Mouse (Mus musculus) adrenal gland, postnatal 14 days (tissue): ENCODE measurements around the gene Atrnl1. TPM values are rescaled to one million over a fixed set of nuclear protein-coding genes. Genes with fewer than 3 reads are reported as not detected.

Experiments
- DNase-seq: peaks from one replicate; pipeline ENCODE4 v3.0.0; 2021; ENCODE audit warnings: mixed read lengths
- long read RNA-seq, 2 experiments: library from polyadenylated mRNA; stranded (forward); transcript quantifications; one replicate each; pipeline ENCODE4 v2.0.0; 2021
- total RNA-seq: library from RNA; stranded (reverse); gene quantifications from 2 replicates; pipeline ENCODE4 v1.2.3, GENCODE M21; 2021

Atrnl1 gene
- 28.2 and 29.0 TPM in 2 replicates for total RNA-seq
- long read RNA-seq, experiment 1, partial matches to known transcripts: 3 of 5 reads
- long read RNA-seq, experiment 1, other reads (novel, unspliced or antisense): 2 of 5 reads
- long read RNA-seq, experiment 2, full-length matches to known transcripts: 2 of 5 reads
- long read RNA-seq, experiment 2, partial matches to known transcripts: 0 of 5 reads
- long read RNA-seq, experiment 2, other reads (novel, unspliced or antisense): 3 of 5 reads

DNA sequence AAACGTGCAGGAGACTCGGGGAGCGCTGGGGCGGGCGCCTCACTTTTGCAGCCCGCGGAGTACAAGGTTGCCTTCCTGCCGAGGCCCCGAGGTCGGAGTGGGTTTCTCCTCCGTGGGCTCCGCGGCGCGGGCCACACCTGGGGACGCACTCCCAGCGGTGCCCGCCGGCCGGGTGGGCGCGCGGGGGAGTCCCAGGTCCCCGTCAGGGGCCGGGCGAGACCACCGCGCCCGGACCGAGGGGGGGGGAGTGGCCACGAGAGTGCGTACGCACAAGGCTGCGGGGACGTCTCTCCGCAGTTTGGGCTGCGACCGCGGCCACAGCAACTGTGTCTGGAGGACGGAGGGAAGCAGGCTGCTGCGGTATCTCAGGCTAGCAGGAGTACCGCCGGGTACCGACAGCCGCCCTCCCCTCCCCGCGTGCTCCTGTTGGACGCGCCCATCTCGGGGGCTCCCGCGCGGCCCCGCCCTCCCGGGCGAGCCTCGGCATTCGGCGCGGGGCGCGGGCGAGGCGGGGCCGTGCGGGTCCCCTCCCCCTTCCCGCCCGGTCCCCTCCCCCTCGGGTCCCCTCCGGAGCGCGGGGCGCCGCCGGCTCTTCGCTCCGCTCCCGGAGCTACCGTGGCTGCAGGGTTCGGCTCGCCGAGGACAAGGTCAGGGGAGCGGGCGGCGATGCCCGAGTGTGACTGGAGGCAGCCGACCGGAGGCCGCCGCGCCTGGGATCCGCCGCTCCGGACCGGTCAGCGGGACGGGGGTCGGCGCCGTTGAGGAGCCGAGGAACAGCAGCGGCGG, at the start of gene Atrnl1:
Gene Atrnl1, plus strand, starts transcription at position 559 of the 786 bp plus-strand sequence.
- peak; percentile 92 for DNase-seq

DNA sequence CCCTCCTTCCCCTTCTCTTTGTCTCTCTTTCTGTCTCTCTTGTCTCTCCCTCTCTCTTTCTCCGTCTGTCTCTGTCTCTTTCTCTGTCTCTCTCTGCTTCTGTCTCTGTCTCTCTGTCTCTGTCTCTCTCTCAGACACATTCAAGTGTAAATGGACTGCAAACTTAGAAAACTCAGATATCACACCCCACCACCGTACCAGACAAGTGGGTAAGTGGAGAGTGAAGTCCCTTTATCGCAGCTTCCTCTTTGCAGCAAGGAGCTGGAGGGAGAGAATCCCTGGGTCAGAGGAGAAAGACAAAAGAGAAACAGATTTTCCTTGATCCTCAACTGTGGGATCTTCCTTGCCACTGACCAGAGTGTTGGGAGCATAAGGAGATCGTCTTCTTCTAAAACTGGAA, 49.3 kb upstream of the Atrnl1 start:
- no peak for DNase-seq

GRCm38 (mm10) chr19:57569040-57569439, 41.8 kb upstream of the Atrnl1 start:
- no peak for DNase-seq

DNA sequence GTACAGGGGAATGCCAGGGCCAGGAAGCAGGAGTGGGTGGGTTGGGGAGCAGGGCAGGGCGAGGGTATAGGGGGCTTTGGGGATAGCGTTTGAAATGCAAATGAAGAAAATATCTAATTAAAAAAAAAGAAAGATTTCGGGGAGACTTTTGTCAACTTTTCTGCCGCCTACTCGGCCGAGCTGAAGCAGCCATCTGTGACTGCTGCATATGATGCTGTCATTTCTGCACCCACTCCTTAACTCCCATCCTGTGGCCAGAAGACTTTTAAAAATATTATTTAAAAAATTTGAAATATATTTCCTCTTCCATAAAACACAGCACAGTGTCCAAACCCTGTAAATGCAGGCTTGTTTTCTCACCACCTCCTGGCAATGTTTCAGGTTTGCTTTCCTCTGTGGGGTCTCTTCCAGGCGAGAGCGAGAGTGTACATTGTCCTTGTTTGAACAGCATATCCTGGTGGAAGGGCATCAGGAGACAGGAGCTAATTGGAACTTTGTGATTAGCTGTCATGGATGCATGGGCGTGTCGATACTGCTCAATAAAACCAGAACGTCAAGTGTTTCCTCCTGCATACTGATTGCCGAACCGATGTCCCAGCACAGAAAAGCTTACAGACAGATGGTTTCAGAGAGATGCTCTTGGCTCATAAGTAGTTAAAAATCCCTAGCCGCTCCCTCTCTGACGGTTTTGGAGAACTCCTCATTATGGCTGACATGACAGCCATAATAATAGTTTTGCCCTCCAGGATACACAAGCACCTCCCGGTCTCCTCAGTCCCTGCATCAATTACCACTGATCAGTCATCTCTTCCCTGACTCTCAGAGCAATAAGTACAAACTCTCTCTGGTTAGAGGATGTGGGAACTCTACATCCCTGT, 38.2 kb upstream of the Atrnl1 start:
- DNase-seq: no peak

DNA sequence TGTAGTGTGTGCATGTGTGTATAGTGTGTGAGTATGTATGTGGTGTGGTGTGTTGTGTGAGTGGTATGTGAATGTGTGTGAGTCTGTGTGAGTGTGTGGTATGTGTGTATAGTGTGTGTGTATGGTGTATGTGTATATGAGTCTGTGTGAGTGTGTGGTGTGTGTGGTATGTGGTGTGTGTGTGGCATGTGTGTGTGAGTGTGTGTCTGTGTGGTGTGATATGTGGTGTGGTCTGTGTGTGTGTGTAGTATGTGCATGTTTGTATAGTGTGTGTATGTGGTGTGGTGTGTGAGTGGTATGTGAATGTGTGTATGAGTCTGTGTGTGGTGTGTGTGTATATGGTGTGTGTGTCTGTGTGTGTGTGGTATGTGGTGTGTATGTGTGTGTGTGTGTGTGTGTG, 37.4 kb upstream of the Atrnl1 start:
- DNase-seq: no peak

- DNase-seq: no peak
These were observed 35.8 kb upstream of the Atrnl1 start for GRCm38 (mm10) chr19:57575027-57575426.

- DNase-seq: no peak
These were observed 34.0 kb upstream of the Atrnl1 start for GRCm38 (mm10) chr19:57576836-57577235.

- no peak for DNase-seq
These were observed 33.6 kb upstream of the Atrnl1 start for GRCm38 (mm10) chr19:57577256-57577655.

GRCm38 (mm10) chr19:57580962-57581361, 29.9 kb upstream of the Atrnl1 start:
- DNase-seq: no peak

DNA sequence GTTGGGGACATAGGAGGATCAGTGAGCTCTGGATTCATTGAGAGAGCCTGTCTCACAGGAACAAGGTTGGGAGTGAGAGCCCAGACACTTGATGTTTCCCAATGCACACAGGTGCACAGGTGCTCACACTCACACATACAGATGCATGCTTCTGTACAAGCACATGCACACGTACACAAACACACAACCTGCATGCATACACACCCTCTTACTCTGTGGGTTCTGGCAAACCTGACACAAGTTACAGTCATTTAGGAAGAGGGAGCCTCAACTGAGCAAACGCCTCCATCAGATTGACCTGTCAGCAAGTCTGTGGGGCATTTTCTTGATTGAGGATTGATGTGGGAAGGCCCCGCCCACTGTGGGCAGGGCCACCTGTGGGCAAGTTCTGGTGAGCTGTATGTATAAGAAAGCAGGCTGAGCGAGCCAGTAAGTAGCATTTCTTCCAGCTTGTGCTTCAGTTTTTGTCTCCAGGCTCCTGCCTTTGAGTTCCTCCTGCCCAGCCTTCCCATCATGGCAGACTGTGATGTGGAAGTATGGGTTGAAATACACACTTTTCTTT, 25.5 kb upstream of the Atrnl1 start:
- no peak for DNase-seq

DNA sequence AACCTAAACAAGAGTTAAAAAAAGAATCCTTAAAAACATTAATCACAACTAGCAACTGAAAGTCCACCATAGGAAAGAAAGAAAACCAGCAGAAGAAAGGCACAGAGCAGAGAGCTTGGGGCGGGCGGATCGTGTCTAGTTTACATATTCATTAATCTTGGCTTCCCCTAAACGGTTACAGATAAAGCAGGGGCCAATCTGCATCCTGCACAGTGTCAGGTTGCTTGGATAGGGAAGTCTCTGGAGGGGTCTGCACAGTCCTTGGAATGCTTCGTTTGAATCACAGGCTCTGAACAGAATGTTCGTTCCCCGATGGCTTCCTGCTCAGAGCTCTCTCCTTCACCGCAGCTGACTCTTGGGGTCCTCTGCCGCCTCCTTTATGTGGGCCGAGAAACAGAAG, 24.7 kb upstream of the Atrnl1 start:
- no peak for DNase-seq

DNA sequence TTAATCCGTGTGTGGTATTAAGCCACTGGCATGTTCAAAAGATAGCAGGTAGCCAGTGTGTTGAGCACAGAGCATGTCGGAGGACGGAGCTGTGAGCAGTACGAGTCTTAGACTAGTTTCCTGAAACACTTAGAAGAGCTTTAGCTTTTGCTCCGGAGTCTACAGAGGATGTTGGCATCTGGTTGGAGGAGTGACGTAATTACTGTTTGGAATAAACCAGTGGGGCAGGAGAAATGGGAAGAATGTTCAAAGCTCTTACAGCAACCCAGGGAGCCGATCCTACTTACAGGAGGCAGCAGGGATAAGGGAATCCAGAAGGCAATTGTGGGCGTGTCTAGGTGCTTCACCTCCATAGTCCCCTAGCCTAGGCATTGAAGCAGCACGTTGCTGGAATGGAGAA, 21.3 kb upstream of the Atrnl1 start:
- no peak for DNase-seq

GRCm38 (mm10) chr19:57590895-57591294, 19.9 kb upstream of the Atrnl1 start:
- DNase-seq: no peak

DNA sequence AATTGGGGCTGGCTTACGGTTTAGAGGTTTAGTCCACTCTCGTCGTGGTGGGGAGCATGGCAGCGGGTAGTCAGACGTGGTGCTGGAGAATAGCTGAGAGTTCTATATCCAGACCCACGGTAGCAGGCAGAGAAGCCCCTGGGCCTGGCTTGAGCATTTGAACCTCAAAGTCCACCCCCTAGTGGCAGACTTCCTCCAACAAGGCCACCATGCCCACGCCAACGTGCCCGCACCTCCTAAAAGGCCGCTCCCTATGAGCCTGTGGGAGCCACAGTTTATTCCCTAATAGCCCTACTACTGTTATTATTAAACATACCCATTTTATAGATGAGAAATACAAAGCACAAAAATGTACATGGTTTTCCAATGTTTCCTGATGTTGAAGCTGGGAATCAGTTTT, 19.2 kb upstream of the Atrnl1 start:
- DNase-seq: no peak

GRCm38 (mm10) chr19:57592355-57592754, 18.5 kb upstream of the Atrnl1 start:
- DNase-seq: no peak

GRCm38 (mm10) chr19:57599126-57599525, 11.7 kb upstream of the Atrnl1 start:
- no peak for DNase-seq

GRCm38 (mm10) chr19:57600233-57600929, 10.5 kb upstream of the Atrnl1 start:
- no peak for DNase-seq

DNA sequence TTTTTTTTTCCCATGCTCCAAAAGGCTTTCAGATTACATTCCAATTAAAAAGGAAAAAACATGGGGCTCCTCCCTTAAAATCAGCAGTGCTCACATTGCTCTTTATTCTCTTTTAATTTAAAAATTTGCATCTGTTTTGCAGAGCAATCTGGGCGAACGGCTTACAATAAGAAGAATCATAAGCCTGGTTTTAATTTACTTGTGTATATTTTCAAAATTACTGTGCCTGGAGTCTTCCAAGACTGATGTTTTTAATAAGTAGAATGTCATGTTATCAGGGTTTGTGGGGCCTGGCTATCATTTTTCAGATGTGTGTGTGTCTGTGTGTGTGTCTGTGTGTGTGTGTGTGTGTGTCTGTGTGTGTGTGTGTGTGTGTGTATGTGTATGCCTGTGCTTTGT, 9.9 kb upstream of the Atrnl1 start:
- no peak for DNase-seq

DNA sequence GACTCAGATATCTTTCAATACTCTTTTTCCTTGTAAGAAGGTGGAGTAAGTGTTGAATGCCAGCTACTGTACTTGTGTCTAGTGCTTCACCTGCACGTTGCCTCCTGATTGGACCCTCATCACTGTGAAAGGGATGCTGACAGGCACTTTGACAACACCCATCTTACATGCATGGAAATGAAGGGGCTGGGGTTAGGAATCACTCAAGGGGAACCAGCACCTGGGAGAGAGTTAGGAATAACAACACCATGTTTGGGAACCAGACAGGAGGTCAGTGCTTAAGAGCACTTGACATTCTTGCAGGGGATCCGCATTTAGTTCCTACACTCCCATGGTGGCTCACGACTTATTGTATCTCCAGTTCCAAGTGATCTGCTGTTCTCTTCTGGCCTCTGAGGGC, 7.2 kb upstream of the Atrnl1 start:
- no peak for DNase-seq

DNA sequence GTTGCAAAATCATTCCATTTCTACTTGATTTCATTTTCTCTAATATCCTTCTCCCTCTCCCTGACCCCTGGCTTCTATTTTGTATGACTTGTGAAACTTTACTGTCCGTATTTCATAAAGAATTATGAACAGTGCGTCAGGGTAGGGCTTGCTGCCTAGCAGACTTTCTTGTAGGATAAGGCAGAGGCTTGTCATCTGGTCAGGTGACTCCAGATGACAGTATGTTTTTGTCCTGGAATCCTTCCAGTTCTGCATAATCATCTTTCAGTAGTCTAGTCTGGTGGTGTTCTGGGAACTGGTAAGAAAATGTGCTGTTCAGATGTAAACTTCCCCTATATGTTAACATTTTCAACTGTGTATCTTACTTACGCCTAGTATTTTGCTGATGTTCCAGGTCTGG, 4.9 kb upstream of the Atrnl1 start:
- DNase-seq: no peak

GRCm38 (mm10) chr19:57606351-57606750, 4.5 kb upstream of the Atrnl1 start:
- DNase-seq: no peak
